Mouse (Mus musculus) ES-Bruce4 (cell line): Measurements from ENCODE around the gene Gm45521.

Source experiments
- CTCF ChIP-seq: IDR thresholded peaks from one replicate; pipeline ENCODE4 v1.8.1; 2011; ENCODE audit warnings: low read depth, low read length
- EP300 ChIP-seq: IDR thresholded peaks from 2 replicates; pipeline ENCODE4 v1.6.1; 2011; ENCODE audit warnings: low read depth, low read length; ENCODE audit not compliant: insufficient read depth
- POLR2A ChIP-seq: IDR thresholded peaks from one replicate; pipeline ENCODE4 v1.8.1; 2011; ENCODE audit warnings: low read length; ENCODE audit not compliant: insufficient read depth

DNA sequence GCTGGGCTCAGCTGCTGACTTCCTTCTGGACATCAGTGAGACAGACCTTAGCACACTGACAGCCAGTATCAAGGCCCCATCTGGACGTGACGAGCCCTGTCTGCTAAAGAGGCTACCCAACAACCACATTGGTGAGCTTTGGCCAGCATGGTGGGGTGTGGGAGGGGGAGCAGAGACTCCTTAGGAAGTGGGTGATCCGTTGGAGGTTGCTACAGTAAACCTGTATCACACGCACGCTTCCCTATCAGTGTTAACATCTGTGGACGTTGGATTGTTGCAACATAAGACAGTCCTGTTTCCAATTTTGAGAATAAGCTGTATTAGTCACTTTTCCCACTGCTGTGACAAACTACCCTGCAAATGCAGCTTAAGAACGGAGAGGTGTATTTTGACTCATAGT is 28.1 kb upstream of the Gm45521 start:
- TF ChIP-seq CTCF, result no peak
- TF ChIP-seq POLR2A, result no peak
- no peak for TF ChIP-seq EP300
